Mouse (Mus musculus) midbrain, postnatal 0 days (tissue): ENCODE results near the gene Fam3b. TPM values are rescaled to one million over a fixed set of nuclear protein-coding genes. Genes with fewer than 3 reads are reported as not detected.

ENCODE experiments used
- ATAC-seq: fragments of 200-750 bp; cut with Nextera tagmentation; 2 replicates; pipeline ENCODE4 v1.8.0; 2017; ENCODE audit warnings: moderate number of reproducible peaks, mild to moderate bottlenecking, moderate TSS enrichment, moderate library complexity; ENCODE audit not compliant: low FRiP score
- DNase-seq: peaks from one replicate; pipeline ENCODE4 v3.0.0-alpha.2; 2015; ENCODE audit warnings: low spot score
- H3K27ac ChIP-seq: fragments of 300-500 bp; sonication (generic); 2 replicates; pipeline ENCODE4 v1.5.1; 2014; ENCODE audit warnings: low read depth, mild to moderate bottlenecking, low read length, mixed read lengths
- H3K27me3 ChIP-seq: fragments of 300-500 bp; sonication (generic); 2 replicates; pipeline ENCODE4 v1.6.1; 2014; ENCODE audit warnings: low read length, control low read depth, mixed read lengths; ENCODE audit not compliant: insufficient read depth
- H3K36me3 ChIP-seq: fragments of 300-500 bp; sonication (generic); 2 replicates; pipeline ENCODE4 v1.6.1; 2014; ENCODE audit warnings: low read length, control low read depth, mixed read lengths; ENCODE audit not compliant: insufficient read depth
- H3K4me1 ChIP-seq: fragments of 300-500 bp; sonication (generic); 2 replicates; pipeline ENCODE4 v1.6.1; 2014; ENCODE audit warnings: mild to moderate bottlenecking, control low read depth, antibody characterized with exemption, low read length, mixed read lengths; ENCODE audit not compliant: insufficient read depth
- H3K4me2 ChIP-seq: fragments of 300-500 bp; sonication (generic); 2 replicates; pipeline ENCODE4 v1.6.1; 2014; ENCODE audit warnings: low read depth, mild to moderate bottlenecking, low read length, mixed read lengths; ENCODE audit not compliant: poor library complexity, severe bottlenecking
- H3K4me3 ChIP-seq: fragments of 300-500 bp; sonication (generic); 2 replicates; pipeline ENCODE4 v1.5.1; 2014; ENCODE audit warnings: low read depth, mild to moderate bottlenecking, low read length, moderate library complexity
- H3K9ac ChIP-seq: fragments of 300-500 bp; sonication (generic); replicated peaks from 2 replicates; pipeline ENCODE4 v1.6.1; 2014; ENCODE audit warnings: mild to moderate bottlenecking, low read length, moderate library complexity, mixed read lengths; ENCODE audit not compliant: poor library complexity, severe bottlenecking
- H3K9me3 ChIP-seq: fragments of 300-500 bp; sonication (generic); 2 replicates; pipeline ENCODE4 v1.6.1; 2016; ENCODE audit warnings: low read length, control low read depth
- CTCF ChIP-seq: IDR thresholded peaks from 2 replicates; pipeline ENCODE4 v1.5.1; 2016; ENCODE audit warnings: antibody characterized with exemption, mild to moderate bottlenecking
- WGBS: fragments of 180-500 bp; shearing (Covaris S2); extraction: QIAGEN DNeasy Blood & Tissue Kit; methylation state at CpG from one replicate; pipeline ENCODE4 v1.1.7; 2014; 5-methylcytosine and 5-hydroxymethylcytosine counted together
- polyA plus RNA-seq: library from polyadenylated mRNA; unstranded; fragments of >200 nt; fragmentation: Nextera tagmentation; extraction: Ambion mirVana; gene quantifications from 2 replicates; pipeline ENCODE4 v1.2.1, GENCODE M21; 2015
- total RNA-seq: library from RNA; depleted of rRNA; stranded (reverse); fragments of >200 nt; gene quantifications from 2 replicates; pipeline ENCODE4 v1.2.3, GENCODE M21; 2014

Gene Fam3b
- total and polyA plus RNA-seq, 2 experiments from 2014 or later: not detected

GRCm38 (mm10) chr16:97438191-97438590 lies 76.4 kb downstream of the Fam3b start:
- no peak for TF ChIP-seq CTCF
- no peaks in the 10 kb centered on the region for H3K36me3 ChIP-seq
- 73% methylated on average over 3 of the region's 3 CpGs for WGBS
- DNase-seq: peak; percentile 40
- H3K4me3 ChIP-seq: no peak overlapping the region
- H3K4me1 ChIP-seq: no peaks in the 10 kb centered on the region
- H3K9me3 ChIP-seq: no peaks in the 10 kb centered on the region
- no peak overlapping the region for H3K27ac ChIP-seq
- ATAC-seq: no peak
- no peak overlapping the region for H3K9ac ChIP-seq
- no peak overlapping the region for H3K4me2 ChIP-seq
- no peaks in the 10 kb centered on the region for H3K27me3 ChIP-seq

- WGBS: 47% methylated on average over 1 of the region's 1 CpGs
- DNase-seq: peak; percentile 62
- no peak overlapping the region for H3K27ac ChIP-seq
- no peak for TF ChIP-seq CTCF
- no peaks in the 10 kb centered on the region for H3K4me1 ChIP-seq
- no peak for ATAC-seq
- no peak overlapping the region for H3K9ac ChIP-seq
- no peaks in the 10 kb centered on the region for H3K36me3 ChIP-seq
- H3K9me3 ChIP-seq: no peaks in the 10 kb centered on the region
- no peaks in the 10 kb centered on the region for H3K27me3 ChIP-seq
- no peak overlapping the region for H3K4me2 ChIP-seq
- no peak overlapping the region for H3K4me3 ChIP-seq
Observed at GRCm38 (mm10) chr16:97437448-97438056, 77.1 kb downstream of the Fam3b start.

- Histone ChIP-seq H3K9me3 (no peaks in the 10 kb centered on the region), H3K27ac (no peak overlapping the region), H3K4me2 (no peak overlapping the region), H3K27me3 (no peaks in the 10 kb centered on the region), H3K36me3 (no peaks in the 10 kb centered on the region), H3K9ac (no peak overlapping the region), H3K4me1 (no peaks in the 10 kb centered on the region), H3K4me3 (no peak overlapping the region)
- WGBS: 80% methylated on average over 2 of the region's 2 CpGs
- DNase-seq (peak; percentile 27), ATAC-seq (no peak)
- no peak for TF ChIP-seq CTCF
Observed at GRCm38 (mm10) chr16:97434206-97434605, 80.4 kb downstream of the Fam3b start.

GRCm38 (mm10) chr16:97431328-97431727 lies 83.3 kb downstream of the Fam3b start:
- Histone ChIP-seq H3K4me2 (no peak overlapping the region), H3K9ac (no peak overlapping the region), H3K4me1 (no peaks in the 10 kb centered on the region), H3K4me3 (no peak overlapping the region), H3K9me3 (no peaks in the 10 kb centered on the region), H3K27ac (no peak overlapping the region), H3K36me3 (no peaks in the 10 kb centered on the region), H3K27me3 (no peaks in the 10 kb centered on the region)
- no peak for TF ChIP-seq CTCF
- ATAC-seq (no peak), DNase-seq (no peak)
- WGBS: 82% methylated on average over 4 of the region's 4 CpGs

- 89% methylated on average over 4 of the region's 4 CpGs for WGBS
- ATAC-seq (no peak), DNase-seq (no peak)
- no peak overlapping the region for H3K4me2 ChIP-seq
- TF ChIP-seq CTCF: no peak
- H3K9ac ChIP-seq: no peak overlapping the region
- H3K4me3 ChIP-seq: no peak overlapping the region
- H3K4me1 ChIP-seq: no peaks in the 10 kb centered on the region
- no peaks in the 10 kb centered on the region for H3K27me3 ChIP-seq
- no peak overlapping the region for H3K27ac ChIP-seq
- no peaks in the 10 kb centered on the region for H3K36me3 ChIP-seq
- H3K9me3 ChIP-seq: no peaks in the 10 kb centered on the region
Observed at GRCm38 (mm10) chr16:97430091-97430490, 84.5 kb downstream of the Fam3b start.

- no peak for DNase-seq
Observed at GRCm38 (mm10) chr16:97428026-97428425, 86.6 kb downstream of the Fam3b start.

More at GRCm38 (mm10) chr16:97428026-97428425, 86.6 kb downstream of the Fam3b start:
- no peaks in the 10 kb centered on the region for H3K36me3 ChIP-seq
- no peak overlapping the region for H3K27ac ChIP-seq
- no peaks in the 10 kb centered on the region for H3K4me1 ChIP-seq
- 80% methylated on average over 3 of the region's 3 CpGs for WGBS
- H3K9me3 ChIP-seq: no peaks in the 10 kb centered on the region
- H3K9ac ChIP-seq: no peak overlapping the region
- H3K4me3 ChIP-seq: no peak overlapping the region
- ATAC-seq: no peak
- H3K27me3 ChIP-seq: no peaks in the 10 kb centered on the region
- TF ChIP-seq CTCF: no peak
- no peak overlapping the region for H3K4me2 ChIP-seq
